Mouse (Mus musculus) MEL (cell line): ENCODE measurements around the gene Bach2.
A peak's percentile ranks its signal among the peaks of the same experiment; 100 is the strongest.

Source experiments
- CTCF ChIP-seq, 3 experiments: IDR thresholded peaks in 2 of 3; conservative IDR thresholded peaks in 1 of 3; 2 replicates each; pipeline ENCODE4 v1.5.1; 2011 to 2012; ENCODE audit warnings: low read length in 3 of 3, low read depth in 2 of 3, mild to moderate bottlenecking in 2 of 3, improper control_type of control experiment in 1 of 3, inconsistent platforms in 1 of 3, mixed read lengths in 1 of 3, moderate library complexity in 1 of 3; ENCODE audit not compliant: control insufficient read depth in 1 of 3, insufficient read depth in 1 of 3, poor library complexity in 1 of 3, severe bottlenecking in 1 of 3
- ELF1 ChIP-seq: IDR thresholded peaks from 2 replicates; pipeline ENCODE4 v1.6.1; 2014; ENCODE audit warnings: low read depth, mild to moderate bottlenecking, inconsistent platforms, low read length, improper control_type of control experiment, moderate library complexity
- EP300 ChIP-seq, 2 experiments: IDR thresholded peaks; 2 replicates each; pipeline ENCODE4 v1.6.1; 2011; ENCODE audit warnings: improper control_type of control experiment in 2 of 2, low read length in 2 of 2, low read depth in 1 of 2, mild to moderate bottlenecking in 1 of 2
- GATA1 ChIP-seq: IDR thresholded peaks from 2 replicates; pipeline ENCODE4 v1.6.1; 2011; ENCODE audit warnings: low read depth, low read length, improper control_type of control experiment
- KAT2A ChIP-seq: conservative IDR thresholded peaks from 2 replicates; pipeline ENCODE4 v1.6.1; 2012; ENCODE audit warnings: low read depth, low read length, improper control_type of control experiment, inconsistent platforms
- MEF2A ChIP-seq: IDR thresholded peaks from 2 replicates; pipeline ENCODE4 v1.6.1; 2014; ENCODE audit warnings: low read depth, mild to moderate bottlenecking, inconsistent platforms, low read length, improper control_type of control experiment; ENCODE audit not compliant: poor library complexity, insufficient replicate concordance, severe bottlenecking; ENCODE audit errors: extremely low read depth
- POLR2A ChIP-seq, 2 experiments: IDR thresholded peaks; 2 replicates each; pipeline ENCODE4 v1.6.1; 2011 to 2012; ENCODE audit warnings: low read length in 2 of 2, mild to moderate bottlenecking in 2 of 2, control low read depth in 1 of 2, improper control_type of control experiment in 1 of 2, low read depth in 1 of 2, moderate library complexity in 1 of 2; ENCODE audit not compliant: control insufficient read depth in 1 of 2, insufficient read depth in 1 of 2, poor library complexity in 1 of 2
- POLR2AphosphoS2 ChIP-seq: IDR thresholded peaks from 2 replicates; pipeline ENCODE4 v1.6.1; 2011; ENCODE audit warnings: low read length, improper control_type of control experiment
- POLR2AphosphoS5 ChIP-seq: IDR thresholded peaks from 2 replicates; pipeline ENCODE4 v1.6.1; 2012; ENCODE audit warnings: low read depth, borderline replicate concordance, mild to moderate bottlenecking, inconsistent platforms, low read length, moderate library complexity, mixed read lengths
- RCOR1 ChIP-seq: IDR thresholded peaks from 2 replicates; pipeline ENCODE4 v1.6.1; 2012; ENCODE audit warnings: low read depth, mild to moderate bottlenecking, inconsistent platforms, low read length, improper control_type of control experiment
- TCF12 ChIP-seq: IDR thresholded peaks from 2 replicates; pipeline ENCODE4 v1.6.1; 2014; ENCODE audit warnings: low read depth, mild to moderate bottlenecking, inconsistent platforms, low read length, improper control_type of control experiment, moderate library complexity
- UBTF ChIP-seq: IDR thresholded peaks from 2 replicates; pipeline ENCODE4 v1.6.1; 2012; ENCODE audit warnings: low read depth, mild to moderate bottlenecking, inconsistent platforms, low read length, improper control_type of control experiment, moderate library complexity, borderline replicate concordance; ENCODE audit not compliant: insufficient read depth
- ZMIZ1 ChIP-seq: IDR thresholded peaks from 2 replicates; pipeline ENCODE4 v1.6.1; 2012; ENCODE audit warnings: low read depth, mild to moderate bottlenecking, inconsistent platforms, low read length, improper control_type of control experiment, moderate library complexity
- ZNF384 ChIP-seq: IDR thresholded peaks from 2 replicates; pipeline ENCODE4 v1.6.1; 2012; ENCODE audit warnings: low read depth, mild to moderate bottlenecking, inconsistent platforms, low read length, improper control_type of control experiment

- peak; percentile 46 to 58; a peak in 3 of 4 replicates for TF ChIP-seq EP300 (IDR thresholded peaks at IDR 0.05; ENCODE audit: low read depth in 1 of 2, low read length in 2 of 2)
- TF ChIP-seq ZMIZ1: no peak
- no peak for TF ChIP-seq POLR2AphosphoS5
- no peak for TF ChIP-seq POLR2A (IDR thresholded peaks at IDR 0.05; ENCODE audit: control insufficient read depth in 1 of 2, insufficient read depth in 1 of 2, low read depth in 1 of 2, low read length in 2 of 2, poor library complexity in 1 of 2)
- TF ChIP-seq UBTF: no peak
- no peak for TF ChIP-seq TCF12
- no peak for TF ChIP-seq ZNF384
- TF ChIP-seq GATA1: no peak
- no peak for TF ChIP-seq CTCF (IDR thresholded peaks at IDR 0.05 in 2 of 3, conservative IDR thresholded peaks at IDR 0.05 in 1 of 3; ENCODE audit: control insufficient read depth in 1 of 3, insufficient read depth in 1 of 3, low read depth in 2 of 3, low read length in 3 of 3, poor library complexity in 1 of 3, severe bottlenecking in 1 of 3)
- no peak for TF ChIP-seq KAT2A
- no peak for TF ChIP-seq POLR2AphosphoS2
- no peak for TF ChIP-seq RCOR1
- TF ChIP-seq ELF1: 0 out of 2 replicates have a peak, but pooled peaks have one; percentile 13
- no peak for TF ChIP-seq MEF2A
These were observed 336.6 kb downstream of the Bach2 start for GRCm38 (mm10) chr4:32575165-32575564.
